Mouse (Mus musculus) left cerebral cortex, adult 8-10 months (tissue): Measurements from ENCODE around the gene Otop1. TPM values are rescaled to one million over a fixed set of nuclear protein-coding genes. Genes with fewer than 3 reads are reported as not detected.

Experiments
- DNase-seq, 2 experiments: peaks; one replicate each; pipeline ENCODE4 v3.0.0; 2022; ENCODE audit warnings: low spot score in 2 of 2
- total RNA-seq, 4 experiments: library from RNA; stranded (reverse); gene quantifications; 2 replicates each; pipeline ENCODE4 v1.2.4; 2022

Gene Otop1
- total RNA-seq, 4 experiments from 2014 or later = not detected

- DNase-seq = no peak
Measured at GRCm38 (mm10) chr5:38301761-38302411, 26.1 kb downstream of the Otop1 start.

DNA sequence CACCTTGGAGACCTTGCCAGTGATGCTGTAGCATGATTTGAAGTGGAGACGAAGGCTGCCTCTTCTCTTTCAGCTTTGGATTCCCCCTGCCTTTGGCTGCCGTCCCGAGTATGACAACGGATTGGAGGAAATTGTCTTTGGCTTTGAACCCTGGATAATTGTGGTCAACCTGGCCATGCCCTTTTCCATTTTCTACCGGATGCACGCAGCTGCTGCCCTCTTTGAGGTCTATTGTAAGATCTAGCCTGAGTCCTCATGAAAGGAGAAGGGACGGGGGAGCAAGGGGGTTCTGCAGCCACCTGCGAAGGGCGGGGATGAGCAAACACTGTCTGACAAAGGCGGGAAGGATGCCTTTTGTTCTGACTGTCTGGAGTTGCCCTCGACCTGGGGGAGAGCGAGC is 26.9 kb downstream of the Otop1 start:
- no peak for DNase-seq

DNA sequence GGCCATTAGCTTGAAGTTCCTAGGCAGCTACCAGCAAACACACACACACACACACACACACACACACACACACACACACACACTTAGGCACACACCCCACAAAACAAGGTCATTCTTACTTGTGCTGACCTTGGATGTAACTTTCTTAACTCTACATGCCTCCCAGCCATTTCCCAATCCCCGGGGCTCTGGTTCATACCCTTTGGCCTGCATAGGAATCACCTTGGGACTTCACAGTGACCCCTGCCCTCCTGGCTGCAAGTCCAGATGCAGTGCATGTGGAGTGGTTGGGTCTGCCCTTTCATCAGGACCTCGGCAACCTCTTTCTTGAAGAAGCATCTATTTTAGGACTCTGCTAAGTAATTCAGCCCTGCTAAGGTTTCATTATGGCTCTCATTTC is 29.5 kb downstream of the Otop1 start:
- no peak for DNase-seq

DNA sequence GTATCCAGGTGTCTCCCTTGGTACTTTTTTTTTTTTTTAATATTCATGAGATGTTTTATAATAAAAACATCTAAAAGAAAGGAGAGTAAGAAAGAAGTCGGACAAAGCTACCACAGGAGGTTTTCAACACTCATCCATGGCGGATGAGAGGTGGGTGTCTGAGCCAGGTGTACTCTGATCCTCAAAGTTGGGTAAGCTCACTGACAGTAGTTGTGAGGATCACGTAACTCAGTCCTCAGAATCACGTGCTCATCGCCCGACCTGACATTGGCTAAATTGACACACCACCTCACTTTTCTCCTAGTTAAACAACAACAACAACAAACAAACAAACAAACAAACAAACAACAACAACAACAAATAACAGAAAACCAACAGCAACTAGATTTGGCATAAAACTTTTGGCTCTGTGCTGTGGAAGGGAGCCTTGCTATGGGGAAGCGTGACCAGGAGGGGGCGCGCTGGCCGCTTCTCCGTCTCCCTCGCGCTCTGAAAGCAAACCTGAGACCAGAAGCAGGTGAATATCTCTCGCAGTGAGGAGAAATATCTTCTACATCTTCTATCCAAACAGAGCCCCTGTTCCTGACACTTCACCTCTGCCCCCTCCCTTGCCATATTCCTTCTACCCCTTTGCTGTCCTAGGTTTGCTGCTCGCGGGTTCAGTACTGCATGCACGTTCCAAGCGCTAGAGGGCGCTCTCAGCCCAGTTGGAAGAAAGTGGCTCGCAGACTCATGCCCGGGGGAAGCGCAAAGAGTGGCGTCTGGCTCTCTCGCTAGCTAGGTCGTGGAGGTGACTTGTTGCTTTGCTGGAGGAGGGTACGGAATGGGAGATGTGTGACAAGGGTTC is 31.7 kb downstream of the Otop1 start:
- DNase-seq = peak; percentile 62 to 90

GRCm38 (mm10) chr5:38308873-38309272 is 33.1 kb downstream of the Otop1 start:
- peak; percentile 25 for DNase-seq

DNA sequence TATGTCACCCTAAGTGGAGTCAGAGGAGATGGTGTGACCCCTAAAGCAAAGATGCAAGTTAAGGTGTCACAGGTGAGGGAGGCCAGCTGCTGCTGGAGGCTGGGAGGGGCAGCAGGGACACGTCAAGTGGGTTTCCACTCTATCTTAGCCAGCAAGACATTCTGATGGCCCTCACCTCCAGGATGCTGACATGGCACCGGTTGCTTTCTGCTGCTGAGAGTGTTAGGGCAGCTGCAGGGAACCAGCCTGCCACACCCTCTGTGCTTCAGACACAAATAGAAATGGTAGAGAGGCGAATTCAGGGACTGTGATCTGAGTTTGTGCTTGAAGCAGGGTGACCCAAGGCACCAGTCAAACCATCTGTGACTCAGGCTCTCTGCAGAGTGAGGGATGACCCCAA is 34.0 kb downstream of the Otop1 start:
- DNase-seq = no peak

DNA sequence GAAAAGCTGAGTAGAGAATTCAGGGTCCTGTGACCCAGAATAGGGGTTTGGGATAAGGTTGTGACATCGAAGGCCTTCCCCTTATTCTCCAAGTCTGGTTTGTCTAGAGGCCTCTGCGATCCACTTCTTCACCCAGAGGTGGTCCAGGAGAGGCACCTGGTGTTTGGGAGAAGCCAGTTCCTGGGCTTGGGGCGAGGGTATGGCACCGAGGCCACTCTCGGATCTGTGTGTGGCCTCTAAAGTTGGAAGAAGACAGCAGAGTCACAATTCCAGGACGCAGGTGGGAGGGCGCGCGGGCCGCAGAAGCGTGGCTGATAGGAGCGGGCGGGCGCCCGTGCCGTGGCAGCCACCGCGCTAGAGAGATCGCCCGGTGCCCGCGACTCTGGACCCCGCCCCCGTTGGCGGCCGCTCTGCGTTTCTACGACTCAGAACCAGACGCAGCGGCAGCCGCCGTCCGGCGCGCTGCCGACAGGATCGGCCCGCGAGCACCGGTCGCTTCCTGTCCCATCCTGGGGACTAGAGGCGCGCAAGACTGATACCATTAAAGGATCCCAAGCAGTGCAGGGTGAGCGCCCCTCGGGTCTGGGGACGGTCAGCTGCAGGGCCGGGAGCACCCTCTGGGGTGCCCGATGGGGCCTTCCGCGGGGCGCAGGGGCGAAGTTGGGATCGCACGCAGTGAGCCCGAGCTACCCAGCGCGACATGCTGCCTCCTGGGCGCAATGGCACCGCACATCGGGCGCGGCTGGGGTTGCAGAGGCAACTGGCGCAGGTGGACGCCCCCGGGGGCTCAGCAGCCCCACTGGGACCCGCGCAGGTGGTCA is 43.4 kb downstream of the Otop1 start, which contains the start of gene Drd5:
Drd5 (plus strand) TSS at position 402 of the 821 bp plus-strand sequence.
- no peak for DNase-seq

- no peak for DNase-seq
Measured at GRCm38 (mm10) chr5:38333381-38333780, 57.6 kb downstream of the Otop1 start.

- no peak for DNase-seq
Measured at GRCm38 (mm10) chr5:38334582-38334981, 58.8 kb downstream of the Otop1 start.

- no peak for DNase-seq
Measured at GRCm38 (mm10) chr5:38343101-38343500, 67.3 kb downstream of the Otop1 start.

DNA sequence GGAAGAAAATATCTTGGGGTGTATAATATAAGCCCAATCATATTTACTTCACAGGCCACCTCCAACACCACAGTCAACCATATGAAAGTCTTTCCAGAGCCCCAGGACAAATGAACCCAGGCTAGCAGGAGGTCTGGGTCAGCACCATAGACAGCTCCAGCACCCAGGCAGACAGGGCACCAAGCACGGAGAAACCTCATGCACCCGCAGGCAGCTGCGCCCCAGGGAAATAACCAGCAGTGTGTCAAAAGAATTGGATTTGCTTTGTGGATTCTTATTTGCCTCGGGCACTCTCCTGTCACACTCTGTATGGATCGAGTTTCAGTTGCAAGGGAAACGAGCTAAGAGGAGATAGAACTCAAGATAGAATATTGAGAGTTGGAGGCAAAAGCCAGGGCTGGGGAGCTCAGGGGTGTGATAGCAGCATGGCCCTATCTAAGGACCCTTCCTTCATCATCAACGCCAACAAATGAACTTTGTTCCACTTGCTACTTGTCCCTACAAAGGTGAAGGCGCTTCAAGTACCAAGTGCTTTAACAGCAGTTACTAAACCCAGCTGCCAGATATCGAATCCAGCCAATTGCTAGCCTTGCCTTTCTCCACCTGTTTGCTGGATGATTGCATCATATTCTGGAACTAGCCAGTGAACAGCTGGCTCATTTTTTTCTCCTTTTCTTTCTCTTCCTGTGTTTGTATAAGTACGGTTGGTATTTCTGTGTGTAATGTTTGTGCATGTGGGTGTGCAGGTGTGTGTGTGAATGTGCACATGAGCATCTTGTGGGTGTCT is 71.1 kb downstream of the Otop1 start:
- no peak for DNase-seq

- no peak for DNase-seq
Measured at GRCm38 (mm10) chr5:38350351-38350929, 74.7 kb downstream of the Otop1 start.

Other genes with a start within 250 kb of the Otop1 start
- 10 to 100 TPM; 33.7 to 39.7 (median 34.8) TPM for gene Stx18, start 237.2 kb upstream of the Otop1 start, total RNA-seq
- 100 to 1,000 TPM; 431 to 543 (median 480) TPM for gene Nsg1, start 116.1 kb upstream of the Otop1 start, total RNA-seq
- gene Zbtb49, start 55.5 kb upstream of the Otop1 start, total RNA-seq = 10 to 100 TPM; 16.7 to 22.0 (median 20.8) TPM
- 10 to 100 TPM in 3 of 4 experiments, 1 to 10 TPM in 1; 8.1 to 15.0 (median 11.0) TPM for gene Lyar, start 55.5 kb upstream of the Otop1 start, total RNA-seq
- gene Tmem128, start 15.8 kb upstream of the Otop1 start, total RNA-seq = 10 to 100 TPM; 29.3 to 31.0 (median 29.8) TPM
- 1 to 10 TPM; 2.0 to 2.9 (median 2.6) TPM for gene Drd5, start 43.4 kb downstream of the Otop1 start, total RNA-seq
- gene Slc2a9, start 227.2 kb downstream of the Otop1 start, total RNA-seq = 1 to 10 TPM; 1.2 to 3.2 (median 2.2) TPM